Mouse (Mus musculus) right cerebral cortex, postnatal 25 days (tissue): ENCODE data around the gene Etl4.
"Not testable (repeated sequence)": the region's sequence is repeated elsewhere in the genome, so short reads cannot be mapped to it uniquely, and the experiment has no call there.

Experiments used
- DNase-seq: peaks from one replicate; pipeline ENCODE4 v3.0.0; 2022

Gene Etl4

DNA sequence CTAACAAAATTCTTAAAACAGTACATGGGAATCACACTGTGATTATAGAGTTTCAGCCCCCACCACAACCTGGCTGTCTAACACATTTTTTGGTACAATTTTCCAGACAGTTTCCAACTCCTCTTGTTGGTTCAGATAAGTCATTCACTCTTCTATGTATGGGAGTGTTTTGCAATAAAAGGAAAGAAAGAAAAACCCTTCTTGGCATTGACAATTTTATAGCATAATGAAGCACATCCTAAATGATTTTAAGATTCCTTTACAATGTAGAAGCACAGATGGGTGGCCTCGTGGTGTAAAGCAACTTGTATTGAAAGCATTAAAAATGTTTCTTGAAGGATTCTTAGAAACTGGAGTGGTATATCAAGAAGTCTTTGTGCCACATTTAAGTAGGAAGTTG is 415.4 kb downstream of the Etl4 start:
- DNase-seq = no peak

- DNase-seq = no peak
Observed at GRCm38 (mm10) chr2:20336176-20336575, 426.6 kb downstream of the Etl4 start.

GRCm38 (mm10) chr2:20339016-20339734 is 429.6 kb downstream of the Etl4 start:
- no peak for DNase-seq

GRCm38 (mm10) chr2:20339919-20340318 is 430.3 kb downstream of the Etl4 start:
- no peak for DNase-seq

- DNase-seq = no peak
Observed at GRCm38 (mm10) chr2:20346873-20347272, 437.3 kb downstream of the Etl4 start.

- DNase-seq = no peak
Observed at GRCm38 (mm10) chr2:20349268-20349667, 439.7 kb downstream of the Etl4 start.

DNA sequence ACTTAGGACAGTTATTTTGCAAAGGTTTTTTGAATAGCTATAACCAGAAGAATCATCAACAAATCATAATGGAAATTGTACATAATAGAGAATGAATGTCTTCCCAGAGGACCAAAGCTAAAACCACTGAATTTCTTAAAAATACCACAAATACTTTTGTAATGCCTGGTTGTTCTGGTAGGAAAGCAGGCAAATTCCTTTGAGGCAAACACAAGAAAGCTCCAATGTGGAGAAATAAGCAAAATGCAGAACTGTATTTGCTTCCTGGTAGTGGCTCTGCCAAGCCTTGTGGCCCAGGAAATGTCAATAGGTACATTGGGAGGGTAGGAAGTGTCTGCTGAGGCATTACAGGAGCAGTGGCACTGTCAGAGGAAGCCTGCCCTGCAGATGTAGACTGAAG is 443.2 kb downstream of the Etl4 start:
- no peak for DNase-seq

- DNase-seq = no peak
Observed at GRCm38 (mm10) chr2:20377026-20377425, 467.4 kb downstream of the Etl4 start.

DNA sequence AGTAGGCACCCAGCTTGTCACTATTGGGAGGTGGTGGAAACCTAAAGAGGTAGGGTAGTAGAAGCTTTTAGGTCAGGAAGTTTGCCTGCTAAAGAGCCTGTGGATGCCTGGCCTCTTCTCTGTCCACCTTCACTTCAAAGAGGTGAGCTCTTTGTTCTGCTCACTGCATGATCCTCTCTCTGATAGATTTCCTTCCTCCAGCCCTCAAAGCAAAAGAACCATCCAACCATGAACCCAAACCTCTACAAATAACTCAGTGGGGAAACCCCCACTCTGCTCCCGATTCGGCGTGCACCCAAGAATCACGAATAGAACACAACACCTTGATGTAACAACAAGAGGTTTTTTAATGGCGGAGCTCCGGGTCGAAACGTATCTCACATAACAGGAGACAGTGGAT is 471.3 kb downstream of the Etl4 start:
- DNase-seq = not testable (repeated sequence)

- DNase-seq = no peak
Observed at GRCm38 (mm10) chr2:20394083-20394482, 484.5 kb downstream of the Etl4 start.

- DNase-seq = no peak
Observed at GRCm38 (mm10) chr2:20396978-20397377, 487.4 kb downstream of the Etl4 start.

DNA sequence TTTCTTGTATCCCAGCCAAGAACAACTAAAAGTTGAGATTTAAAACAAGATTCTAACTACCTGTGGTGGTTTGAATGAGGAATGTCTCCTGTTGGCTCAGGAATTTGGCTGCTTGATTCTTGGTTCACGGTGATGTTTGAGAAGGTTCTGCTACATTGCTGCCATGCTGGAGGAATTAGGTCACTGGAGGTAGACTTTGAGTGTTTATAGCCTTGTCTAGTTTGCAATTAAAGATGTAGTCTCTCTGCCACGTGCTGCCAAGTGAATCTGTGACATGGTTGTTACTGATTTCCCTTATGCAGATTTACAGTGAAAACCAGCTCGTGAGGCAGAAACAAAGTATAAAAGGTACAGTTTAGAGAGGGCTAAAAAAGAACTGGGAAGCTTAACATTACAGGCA is 491.0 kb downstream of the Etl4 start:
- no peak for DNase-seq

GRCm38 (mm10) chr2:20404395-20404794 is 494.8 kb downstream of the Etl4 start:
- DNase-seq = no peak

GRCm38 (mm10) chr2:20407101-20407500 is 497.5 kb downstream of the Etl4 start:
- DNase-seq = peak; percentile 46

DNA sequence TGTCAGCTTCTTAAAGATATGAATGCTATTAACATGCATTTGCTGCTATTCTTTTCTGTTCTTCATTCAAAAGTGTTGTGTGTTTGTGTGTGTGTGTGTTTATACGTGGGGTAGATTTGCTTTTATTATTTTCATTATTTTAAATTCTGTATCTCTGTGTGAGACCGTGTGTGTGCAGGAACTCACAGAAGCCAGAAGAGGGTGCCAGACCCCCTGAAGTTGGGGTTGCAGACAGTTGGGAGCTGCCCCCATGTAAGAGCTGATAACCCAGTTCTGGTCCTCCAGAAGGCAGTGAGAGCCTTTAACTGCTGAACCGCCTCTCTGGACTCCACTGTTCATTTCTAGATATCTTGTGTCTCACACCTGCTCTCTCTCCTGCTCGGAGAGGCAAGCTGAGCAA is 505.3 kb downstream of the Etl4 start:
- DNase-seq = no peak

DNA sequence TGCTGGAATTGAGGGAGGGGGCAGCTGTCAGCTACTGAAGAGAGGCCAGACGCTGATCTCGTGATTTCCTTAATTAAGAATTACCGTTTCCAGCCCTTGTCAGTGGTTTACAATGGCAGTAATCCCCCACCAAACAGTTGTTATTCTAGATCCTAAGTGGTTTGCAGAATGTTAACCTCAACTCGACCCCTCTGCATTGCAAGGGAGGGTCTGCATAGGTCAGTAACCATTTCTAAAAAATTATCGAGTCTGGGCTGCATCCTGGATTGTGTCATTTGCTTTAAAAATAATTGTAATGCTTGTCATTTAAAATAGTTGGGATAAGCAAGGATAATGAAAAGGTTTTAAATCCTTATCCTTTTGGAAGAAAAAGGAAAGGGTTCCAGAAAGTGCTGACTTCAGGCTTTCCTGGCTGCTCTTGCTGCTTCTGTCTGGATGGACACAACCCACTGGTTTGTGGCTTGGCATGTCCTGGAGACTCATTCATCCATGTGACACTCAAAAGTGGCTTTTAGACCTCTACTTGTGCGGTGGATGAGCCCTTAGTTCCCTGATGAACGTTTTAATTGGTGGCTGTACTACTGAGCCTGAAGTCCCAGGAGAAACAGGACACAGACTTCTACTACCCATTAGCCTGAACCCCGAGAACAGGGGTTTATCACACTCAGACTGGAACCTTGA is 507.5 kb downstream of the Etl4 start:
- no peak for DNase-seq

GRCm38 (mm10) chr2:20417998-20418397 is 508.4 kb downstream of the Etl4 start:
- DNase-seq = no peak

GRCm38 (mm10) chr2:20419975-20420374 is 510.4 kb downstream of the Etl4 start:
- no peak for DNase-seq

- DNase-seq = no peak
Observed at GRCm38 (mm10) chr2:20422275-20422674, 512.7 kb downstream of the Etl4 start.

- DNase-seq = no peak
Observed at GRCm38 (mm10) chr2:20433656-20434055, 524.1 kb downstream of the Etl4 start.

- DNase-seq = no peak
Observed at GRCm38 (mm10) chr2:20435530-20435929, 526.0 kb downstream of the Etl4 start.

DNA sequence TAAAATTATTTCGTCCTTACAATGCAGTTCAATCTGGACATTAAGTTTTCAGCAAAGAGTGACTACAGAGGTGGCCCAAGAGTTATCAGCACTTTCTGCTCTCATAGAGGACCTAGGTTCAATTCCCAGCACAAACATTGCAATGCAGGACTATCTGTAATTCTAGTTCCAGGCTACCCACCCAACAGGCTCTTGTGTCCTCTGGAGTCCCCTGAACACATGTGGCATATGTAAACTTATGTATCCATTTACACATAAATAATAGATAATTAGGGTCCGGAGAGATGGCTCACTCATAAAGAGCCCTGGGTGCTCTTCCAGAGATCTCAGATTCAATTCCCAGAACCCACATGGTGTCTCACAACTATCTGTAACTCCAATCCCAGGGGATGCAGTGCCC is 533.2 kb downstream of the Etl4 start:
- no peak for DNase-seq

GRCm38 (mm10) chr2:20443671-20444440 is 534.3 kb downstream of the Etl4 start:
- no peak for DNase-seq
